Mouse (Mus musculus): ENCODE data around the gene Abcd2. TPM values are rescaled to one million over a fixed set of nuclear protein-coding genes. Genes with fewer than 3 reads are reported as not detected.

Abcd2 gene
- polyA plus RNA-seq, 1 experiment = 1.1 TPM

DNA sequence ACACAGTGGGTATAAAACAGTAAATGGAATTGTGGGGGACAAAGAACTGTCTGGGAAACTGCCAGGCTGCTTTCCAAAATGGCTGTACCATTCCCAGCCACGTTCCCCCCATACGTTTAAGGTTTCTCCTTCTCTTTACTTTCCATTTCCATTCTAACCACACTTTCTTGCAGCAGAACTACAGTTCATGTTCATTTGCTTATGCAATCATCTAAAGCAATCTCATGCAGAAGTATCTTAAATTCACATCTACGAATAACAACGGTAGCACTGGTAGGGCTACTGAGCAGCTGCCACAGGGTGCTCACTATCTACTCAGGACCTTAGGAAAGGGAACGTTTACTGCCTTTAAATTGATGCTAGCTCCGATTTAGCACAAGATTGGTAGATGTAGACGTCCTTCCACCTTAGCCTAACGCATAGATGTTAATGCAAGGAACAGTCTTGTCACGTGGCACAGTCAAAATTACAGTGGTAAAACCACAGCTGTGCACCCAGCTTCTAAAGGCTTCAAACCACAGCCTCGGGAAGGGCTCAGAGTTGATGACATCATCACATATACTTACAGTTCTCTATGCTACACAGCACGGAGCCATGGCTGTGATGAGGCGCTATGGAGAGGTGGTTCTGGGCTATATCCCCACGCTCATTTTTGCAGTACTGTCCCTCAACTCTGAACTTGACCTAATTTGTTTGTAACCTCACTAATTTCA, 23.6 kb downstream of the Abcd2 start:
- WGBS = 77% methylated on average over 13 of the region's 13 CpGs
- DNase-seq (ENCODE audit: low read depth, low spot score) = no peak

GRCm38 (mm10) chr15:91165021-91165420, 26.6 kb downstream of the Abcd2 start:
- WGBS = 12% methylated on average over 5 of the region's 5 CpGs
- DNase-seq (ENCODE audit: low read depth, low spot score) = no peak

DNA sequence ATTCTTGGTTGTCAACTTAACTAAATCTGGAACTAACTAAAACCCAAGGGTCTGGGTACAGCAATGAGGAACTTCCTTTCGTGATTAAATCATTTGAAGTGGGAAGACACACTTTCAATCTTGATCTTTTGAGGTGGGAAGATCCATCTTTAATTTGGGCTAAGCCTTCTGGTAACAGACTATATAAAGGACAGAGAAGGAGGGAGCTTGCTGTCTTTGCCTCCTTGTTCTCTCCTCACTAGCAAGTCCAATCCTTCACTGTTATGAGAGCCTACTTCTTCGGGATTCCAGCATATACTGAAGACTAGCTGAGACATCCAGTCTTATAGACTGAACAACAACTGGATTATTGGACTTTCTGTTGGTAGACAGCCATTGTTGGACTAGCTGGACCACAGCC, 28.1 kb downstream of the Abcd2 start:
- 76% methylated on average over 2 of the region's 2 CpGs for WGBS

DNA sequence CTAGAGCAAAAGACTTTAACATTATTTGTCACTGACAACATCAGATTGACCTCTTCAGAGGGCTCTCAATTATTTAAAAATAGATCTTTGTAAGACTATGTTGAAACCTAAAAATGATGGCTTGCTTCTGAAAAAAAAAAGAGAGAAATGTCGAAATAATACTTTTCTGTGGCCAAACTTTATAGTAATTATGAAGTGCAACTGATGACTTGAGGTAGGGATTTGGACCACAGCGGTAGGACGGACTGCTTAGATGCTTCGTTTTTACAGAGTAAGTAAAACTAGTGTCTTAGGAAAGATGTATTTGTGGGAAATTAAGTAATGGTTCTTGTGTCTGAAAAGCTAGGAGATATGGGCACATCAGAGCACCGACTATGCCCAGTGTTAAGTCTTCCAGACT, 30.4 kb downstream of the Abcd2 start:
- WGBS = 86% methylated on average over 5 of the region's 5 CpGs

More for the DNA sequence above, 28.1 kb downstream of the Abcd2 start:
- DNase-seq (ENCODE audit: low read depth, low spot score) = no peak

GRCm38 (mm10) chr15:91153311-91153710, 38.3 kb downstream of the Abcd2 start:
- 84% methylated on average over 3 of the region's 3 CpGs for WGBS

More for the DNA sequence above, 30.4 kb downstream of the Abcd2 start:
- DNase-seq (ENCODE audit: low read depth, low spot score) = no peak

GRCm38 (mm10) chr15:91152592-91152991, 39.0 kb downstream of the Abcd2 start:
- no peak for DNase-seq (ENCODE audit: low read depth, low spot score)
- WGBS = 20% methylated on average over 1 of the region's 1 CpGs

More at GRCm38 (mm10) chr15:91153311-91153710, 38.3 kb downstream of the Abcd2 start:
- DNase-seq (ENCODE audit: low read depth, low spot score) = no peak

GRCm38 (mm10) chr15:91124584-91124983, 67.0 kb downstream of the Abcd2 start:
- no peak for DNase-seq (ENCODE audit: low read depth, low spot score)
- 84% methylated on average over 4 of the region's 4 CpGs for WGBS

DNA sequence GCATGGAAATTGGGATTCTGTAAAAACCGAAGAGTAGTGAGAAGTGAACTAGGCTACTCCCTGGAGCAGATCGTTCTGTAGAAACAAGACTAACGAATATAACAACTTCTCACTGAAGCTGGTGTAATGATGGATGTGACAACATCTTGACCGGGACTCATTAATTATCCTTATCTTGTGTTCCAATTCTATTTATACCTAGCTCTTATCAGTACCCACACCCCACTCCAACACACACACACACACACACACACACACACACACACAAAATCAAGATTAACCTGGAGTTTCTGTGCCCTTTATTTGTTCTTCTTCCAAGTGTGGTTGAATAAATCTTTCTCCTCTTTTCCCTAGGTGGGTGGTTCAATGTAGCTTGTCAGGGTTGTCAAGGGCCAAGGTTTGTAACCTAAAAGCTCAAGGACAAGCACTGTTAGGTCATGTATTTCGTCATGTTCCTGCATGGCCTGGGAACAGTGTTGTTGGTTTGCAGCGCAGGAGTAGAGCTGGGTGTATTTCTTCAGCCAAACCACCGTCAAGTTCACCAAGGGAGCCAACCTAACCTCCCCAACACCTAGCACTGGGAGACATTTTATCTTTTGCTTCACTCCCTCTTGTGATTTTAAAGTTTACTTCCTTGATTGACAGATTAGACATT, 78.9 kb downstream of the Abcd2 start:
- DNase-seq (ENCODE audit: low read depth, low spot score) = no peak
- 82% methylated on average over 7 of the region's 7 CpGs for WGBS

GRCm38 (mm10) chr15:91108102-91108659, 83.4 kb downstream of the Abcd2 start:
- 53% methylated on average over 5 of the region's 5 CpGs for WGBS

GRCm38 (mm10) chr15:91104934-91105333, 86.7 kb downstream of the Abcd2 start:
- 25% methylated on average over 3 of the region's 3 CpGs for WGBS

More at GRCm38 (mm10) chr15:91108102-91108659, 83.4 kb downstream of the Abcd2 start:
- no peak for DNase-seq (ENCODE audit: low read depth, low spot score)

DNA sequence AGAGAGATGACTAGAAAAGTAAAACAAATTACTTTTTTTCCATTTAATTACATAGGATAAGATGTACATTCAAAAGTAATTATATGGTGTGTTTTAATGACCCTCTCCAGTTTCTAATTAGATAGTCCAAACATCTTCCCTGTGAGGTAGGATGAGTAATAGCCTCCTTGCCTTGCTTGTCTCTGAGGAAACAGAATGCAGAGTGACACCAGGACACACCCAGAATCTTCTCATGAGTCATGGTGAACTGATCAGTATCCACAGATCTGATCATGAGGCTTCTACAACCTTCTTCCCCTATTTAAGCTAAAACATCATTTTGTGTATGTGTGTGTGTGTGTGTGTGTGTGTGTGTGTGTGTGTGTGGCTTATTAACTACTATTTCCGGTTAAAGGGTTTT, 87.3 kb downstream of the Abcd2 start:
- no peak for DNase-seq (ENCODE audit: low read depth, low spot score)
- WGBS = 51% methylated on average over 1 of the region's 1 CpGs

More at GRCm38 (mm10) chr15:91104934-91105333, 86.7 kb downstream of the Abcd2 start:
- no peak for DNase-seq (ENCODE audit: low read depth, low spot score)

GRCm38 (mm10) chr15:91103814-91104213, 87.8 kb downstream of the Abcd2 start:
- no peak for DNase-seq (ENCODE audit: low read depth, low spot score)
- 39% methylated on average over 14 of the region's 14 CpGs for WGBS

GRCm38 (mm10) chr15:91103305-91103704, 88.3 kb downstream of the Abcd2 start:
- WGBS = 82% methylated on average over 8 of the region's 8 CpGs
- no peak for DNase-seq (ENCODE audit: low read depth, low spot score)

DNA sequence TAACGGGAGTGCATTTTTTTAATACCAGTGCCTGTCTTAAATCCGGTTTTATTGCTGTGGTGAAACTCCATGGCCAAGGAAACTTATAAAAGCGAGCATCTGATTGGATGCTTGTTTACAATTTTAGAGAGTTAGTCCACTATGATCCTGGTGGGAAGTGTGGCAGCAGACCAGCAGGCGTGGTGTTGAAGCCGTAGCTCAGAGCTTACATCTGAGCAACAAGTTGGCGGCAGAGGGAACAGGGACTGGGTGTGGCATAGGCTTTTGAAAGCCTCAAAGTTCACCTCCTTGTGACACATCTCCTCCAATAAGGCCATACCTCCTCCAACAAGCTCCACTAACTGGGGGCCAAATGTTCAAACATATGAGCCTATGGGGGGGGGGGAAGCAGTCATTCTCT, 95.0 kb downstream of the Abcd2 start:
- no peak for DNase-seq (ENCODE audit: low read depth, low spot score)
- WGBS = 32% methylated on average over 6 of the region's 6 CpGs

Other genes with a start within 250 kb of the Abcd2 start
- gene Kif21a, start 141.9 kb downstream of the Abcd2 start, polyA plus RNA-seq (2012; rRNA removed) = 4.2 and 4.9 TPM in 2 replicates
- gene CN725425, start 7.7 kb upstream of the Abcd2 start, polyA plus RNA-seq (2012; rRNA removed) = not detected in 2 replicates